Mouse (Mus musculus) layer of hippocampus, adult 11-12 months (tissue): ENCODE data around the gene Eefsec.

Experiments
- DNase-seq: peaks from one replicate; pipeline ENCODE4 v3.0.0; 2022; ENCODE audit warnings: low spot score

Gene Eefsec

GRCm38 (mm10) chr6:88260645-88261044 is 185.7 kb downstream of the Eefsec start:
- no peak for DNase-seq

DNA sequence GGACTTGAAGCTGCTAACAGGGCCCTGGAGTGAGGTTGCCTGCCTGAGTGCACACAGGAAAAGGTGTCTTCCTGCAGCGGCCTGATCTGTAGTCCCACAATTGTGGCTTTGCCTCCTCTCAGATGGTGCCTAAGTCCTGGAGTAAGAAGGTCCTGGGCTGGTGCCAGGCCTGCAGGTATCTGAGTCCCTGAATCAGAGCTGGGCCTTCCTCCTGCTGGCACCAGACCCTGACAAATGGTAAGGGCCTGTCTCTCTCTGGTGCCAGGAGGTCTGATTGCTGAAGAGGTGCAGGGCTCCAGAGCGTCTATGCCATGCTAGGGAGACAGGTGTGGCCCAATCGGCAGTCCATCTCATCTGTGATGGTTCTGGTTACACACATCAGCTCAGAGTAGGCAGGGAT is 186.7 kb downstream of the Eefsec start:
- DNase-seq = no peak

- DNase-seq = no peak
Observed at GRCm38 (mm10) chr6:88255435-88255834, 190.9 kb downstream of the Eefsec start.

GRCm38 (mm10) chr6:88254082-88254481 is 192.3 kb downstream of the Eefsec start:
- no peak for DNase-seq

GRCm38 (mm10) chr6:88251798-88252478 is 194.4 kb downstream of the Eefsec start:
- DNase-seq = no peak

DNA sequence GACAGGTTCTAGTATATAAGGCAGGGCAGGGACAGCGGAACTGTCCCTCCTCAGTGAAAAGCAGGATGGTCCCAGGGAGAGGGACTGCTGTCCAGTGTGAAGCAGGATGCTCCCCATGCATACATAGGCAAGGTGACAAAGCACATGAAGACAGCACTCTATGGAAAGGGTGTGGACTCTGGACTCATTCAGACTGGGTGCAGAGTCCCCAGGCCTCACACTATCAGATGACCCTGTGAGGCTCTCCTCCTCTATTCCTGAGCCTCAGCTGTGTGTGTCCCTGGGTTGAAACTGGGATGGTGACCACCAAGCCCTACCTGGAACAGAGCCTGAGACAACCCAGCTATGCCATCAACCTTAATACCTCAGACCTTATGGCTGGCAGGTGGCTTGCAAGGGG is 194.9 kb downstream of the Eefsec start:
- no peak for DNase-seq

GRCm38 (mm10) chr6:88249231-88249630 is 197.1 kb downstream of the Eefsec start:
- no peak for DNase-seq

GRCm38 (mm10) chr6:88242604-88243003 is 203.7 kb downstream of the Eefsec start:
- peak; percentile 21 for DNase-seq

GRCm38 (mm10) chr6:88236513-88236912 is 209.8 kb downstream of the Eefsec start:
- DNase-seq = no peak

DNA sequence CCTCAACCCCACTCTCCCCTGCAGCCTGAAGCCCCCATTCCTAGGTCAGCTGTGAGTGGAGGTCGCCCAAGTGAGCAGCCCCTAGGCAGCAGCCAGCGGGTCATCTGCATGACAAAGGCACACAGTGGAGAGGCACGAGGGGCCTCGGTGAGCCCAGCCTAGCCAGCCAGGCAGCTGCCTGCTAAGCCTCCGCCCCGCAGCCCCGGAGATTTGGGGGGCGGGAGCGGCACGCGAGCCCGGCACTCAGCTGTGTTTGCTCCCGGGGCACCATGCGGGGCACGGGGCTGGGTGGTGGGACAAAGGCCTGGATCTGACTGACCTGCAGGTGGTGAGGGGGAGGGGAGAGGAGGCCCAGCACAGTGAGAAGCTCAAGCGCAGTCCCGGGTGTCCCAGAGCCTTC is 210.4 kb downstream of the Eefsec start:
- DNase-seq = no peak

GRCm38 (mm10) chr6:88235461-88235860 is 210.9 kb downstream of the Eefsec start:
- no peak for DNase-seq

DNA sequence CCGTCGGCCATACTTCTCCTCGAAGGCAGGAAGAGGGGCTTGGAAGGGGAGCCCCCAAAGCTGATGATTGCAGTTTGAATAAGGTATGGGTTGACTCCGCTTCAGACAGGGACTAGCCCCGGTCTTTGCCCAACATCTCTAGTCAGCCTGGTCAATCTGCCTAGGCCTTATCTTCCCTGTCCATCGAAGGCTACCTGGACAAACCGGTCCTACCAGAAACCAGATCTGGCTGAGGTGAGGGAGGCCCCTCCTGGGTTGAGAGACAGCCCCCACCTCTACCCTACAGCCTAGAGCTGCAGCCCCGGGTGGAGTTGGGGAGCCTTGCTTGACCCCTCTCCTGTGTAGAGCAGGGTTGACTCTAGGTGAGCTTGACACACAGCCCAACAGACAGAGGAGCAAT is 212.3 kb downstream of the Eefsec start:
- no peak for DNase-seq

GRCm38 (mm10) chr6:88232221-88232620 is 214.1 kb downstream of the Eefsec start:
- DNase-seq = no peak

DNA sequence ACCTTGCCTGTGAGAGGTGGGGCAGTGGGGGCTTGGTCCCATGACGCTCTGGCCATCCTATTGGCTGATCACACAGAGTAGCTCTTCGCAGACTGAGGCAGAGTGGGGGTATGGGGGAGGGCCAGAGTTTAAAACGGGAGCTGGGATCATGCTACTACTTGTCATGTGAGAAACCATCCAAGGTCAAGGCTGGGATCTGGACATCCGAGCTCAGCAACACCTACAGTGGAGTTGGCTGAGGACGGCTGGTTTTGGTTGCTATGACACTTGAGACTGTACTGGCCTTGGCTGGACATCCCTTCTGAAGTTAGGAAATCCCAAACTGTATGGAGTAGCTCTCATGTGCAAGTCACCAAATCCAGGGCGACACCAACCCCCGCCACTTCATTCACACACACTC is 214.5 kb downstream of the Eefsec start:
- DNase-seq = no peak

DNA sequence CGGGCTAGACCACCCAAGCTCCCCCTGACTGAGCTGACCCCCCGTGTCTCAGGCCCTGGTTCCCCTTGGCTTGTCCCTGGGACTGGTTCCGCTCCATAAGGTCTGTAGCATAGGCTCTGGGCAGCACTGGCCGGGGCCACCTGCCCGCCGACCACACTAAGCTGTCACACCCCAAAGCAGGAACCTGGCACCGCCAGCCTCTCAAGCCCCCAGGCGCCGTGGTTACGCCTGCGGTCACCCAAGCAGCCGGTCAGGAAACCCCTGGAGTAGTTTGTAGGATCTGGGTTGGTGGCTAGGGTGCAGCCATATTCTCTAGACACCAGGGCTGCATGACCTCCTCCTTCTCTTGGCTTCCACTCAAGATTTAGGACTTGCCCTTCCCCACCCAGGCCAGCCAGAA is 217.1 kb downstream of the Eefsec start:
- DNase-seq = no peak

DNA sequence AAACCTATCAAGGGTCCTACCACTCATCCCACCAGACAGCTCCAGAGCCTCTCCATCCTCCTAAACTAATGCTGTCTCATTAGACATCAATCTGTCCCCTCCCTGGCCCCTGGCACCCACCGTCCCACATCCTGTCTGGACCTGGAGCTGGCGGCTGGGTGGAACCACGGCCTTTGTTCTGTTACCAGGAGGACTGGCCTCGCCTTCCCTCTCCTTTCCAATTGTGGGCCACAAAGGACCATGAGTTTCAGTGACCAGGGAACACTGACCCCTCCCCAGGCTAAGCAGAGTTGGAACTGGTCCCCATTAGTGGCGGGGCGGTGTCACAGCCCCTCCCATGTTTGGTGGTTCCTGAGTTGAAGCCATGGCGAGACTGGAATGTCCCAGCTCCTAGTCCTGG is 218.8 kb downstream of the Eefsec start:
- no peak for DNase-seq

DNA sequence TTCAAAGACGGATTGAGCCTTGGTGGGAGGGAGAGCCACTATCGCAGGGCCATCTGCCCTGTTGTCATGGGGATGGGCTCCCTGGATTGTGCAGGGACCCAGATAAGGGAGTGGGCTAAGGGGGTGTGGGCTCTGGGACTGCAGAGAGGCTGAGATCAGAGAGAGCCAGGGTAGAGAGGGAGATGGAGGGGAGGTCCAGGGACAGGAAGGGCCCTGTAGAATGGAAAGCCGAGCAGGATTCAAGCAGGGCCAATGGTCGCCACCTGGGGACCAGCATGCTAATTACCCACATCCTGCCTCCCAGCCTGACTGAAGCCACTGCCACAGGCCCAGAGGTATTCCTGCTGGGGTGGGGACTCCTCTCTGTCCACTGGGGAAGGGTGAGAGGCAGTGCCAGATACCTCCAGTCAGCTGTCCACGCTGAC is 219.8 kb downstream of the Eefsec start:
- no peak for DNase-seq

GRCm38 (mm10) chr6:88221968-88222367 is 224.4 kb downstream of the Eefsec start, which contains the start of gene Dnajb8:
Dnajb8 (plus strand) TSS chr6:88222268.
- DNase-seq = no peak

GRCm38 (mm10) chr6:88219094-88219493 is 227.2 kb downstream of the Eefsec start:
- no peak for DNase-seq

DNA sequence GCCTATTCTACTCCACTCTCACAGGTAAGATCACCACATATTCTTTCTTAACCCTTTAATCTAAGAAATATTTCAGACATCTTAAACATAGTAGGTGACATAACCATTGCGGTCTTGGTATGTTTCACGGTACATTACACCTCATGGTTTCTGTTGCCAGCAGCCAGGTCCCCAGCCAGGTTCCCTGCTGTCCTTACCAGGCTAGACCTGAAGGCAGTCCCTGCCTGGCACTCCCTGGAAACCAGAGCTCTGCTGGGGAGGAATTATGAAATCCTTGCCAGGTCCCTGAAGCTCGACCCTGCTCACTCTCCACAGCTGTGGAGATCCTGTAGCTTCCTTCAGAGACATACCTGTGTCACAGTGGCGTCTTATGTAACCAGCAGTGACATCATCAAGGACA is 230.1 kb downstream of the Eefsec start:
- DNase-seq = no peak

DNA sequence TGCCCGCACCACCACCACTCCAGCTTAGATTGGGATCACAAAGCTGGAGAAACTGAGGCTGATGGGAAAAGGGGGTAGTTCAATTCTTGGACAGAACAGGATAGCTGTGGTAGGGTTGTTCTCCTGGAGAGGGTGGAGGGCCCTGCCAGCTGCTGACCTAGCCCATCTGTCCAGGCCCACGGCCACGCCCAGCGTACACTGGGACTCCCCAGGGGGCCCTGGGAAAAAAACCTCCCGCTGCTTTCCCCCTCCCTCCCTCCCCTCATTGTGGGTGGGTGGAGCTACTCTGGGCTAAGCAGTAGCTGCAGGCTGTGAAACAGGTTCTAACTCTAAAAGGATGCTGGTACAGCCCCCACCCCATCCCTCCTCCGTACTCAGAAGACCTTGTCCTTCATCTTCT is 230.5 kb downstream of the Eefsec start:
- DNase-seq = no peak

- DNase-seq = no peak
Observed at GRCm38 (mm10) chr6:88210182-88210581, 236.2 kb downstream of the Eefsec start.

DNA sequence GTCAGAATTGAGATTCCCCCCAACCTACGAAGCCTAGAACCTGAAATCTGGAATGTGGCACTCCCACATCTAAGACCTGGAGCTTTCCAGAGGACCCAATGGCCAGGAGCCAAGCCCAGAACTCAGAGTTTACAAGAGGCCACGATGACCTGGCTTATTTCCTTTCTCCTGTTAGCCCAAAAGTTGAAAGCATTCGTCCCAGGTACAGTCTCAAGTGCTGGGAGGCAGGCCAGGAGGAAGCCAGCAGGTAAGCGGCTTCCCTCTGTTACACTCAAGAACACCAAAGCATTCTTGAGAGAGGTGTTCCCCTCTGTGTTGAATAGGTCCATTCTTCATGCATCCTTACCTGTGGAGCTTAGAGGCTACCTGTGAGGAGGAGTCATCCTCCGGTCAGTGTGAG is 236.9 kb downstream of the Eefsec start:
- DNase-seq = no peak

GRCm38 (mm10) chr6:88208321-88208720 is 238.0 kb downstream of the Eefsec start:
- no peak for DNase-seq
